Mouse (Mus musculus) thymus, postnatal 14 days (tissue): ENCODE results near the gene Gm9112.
"Not testable (repeated sequence)": the region's sequence is repeated elsewhere in the genome, so short reads cannot be mapped to it uniquely, and the experiment has no call there.

Experiments
- DNase-seq: peaks from one replicate; pipeline ENCODE4 v3.0.0; 2021

Gm9112 gene

GRCm38 (mm10) chrX:102707535-102707934, at the start of gene Gm9112, which contains the start of gene Dmrtc1b:
Gene Gm9112, minus strand, starts transcription at chrX:102707635.
Gene Dmrtc1b, plus strand, starts transcription at chrX:102707865.
- DNase-seq = not testable (repeated sequence)

GRCm38 (mm10) chrX:102724226-102724625, 16.8 kb upstream of the Gm9112 start:
- DNase-seq = not testable (repeated sequence)

DNA sequence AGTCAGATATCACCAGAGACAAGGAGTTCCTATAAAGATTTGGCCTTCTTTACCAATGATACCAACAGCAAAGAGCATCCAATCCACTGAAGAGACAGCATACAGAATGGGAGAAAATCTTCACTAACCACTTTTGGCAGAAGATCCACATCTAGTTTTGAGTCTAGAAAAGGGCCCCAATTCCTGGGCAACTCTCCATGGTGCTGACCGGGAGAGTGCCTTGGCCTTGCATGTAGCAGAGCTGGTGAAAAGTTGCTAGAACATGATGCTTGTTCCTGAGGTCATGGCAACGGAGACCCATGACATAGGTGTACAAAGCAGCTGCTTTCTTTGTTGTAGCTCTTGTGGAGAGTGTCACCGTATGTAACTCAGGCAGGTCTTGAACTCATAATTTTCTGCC, 6.8 kb downstream of the Gm9112 start:
- not testable (repeated sequence) for DNase-seq

- peak; percentile 3 for DNase-seq
Observed at GRCm38 (mm10) chrX:102689252-102689651, 18.2 kb downstream of the Gm9112 start.

GRCm38 (mm10) chrX:102686872-102687271, 20.6 kb downstream of the Gm9112 start, which contains the start of gene Gm3880:
Gene Gm3880, minus strand, starts transcription at chrX:102686972.
- not testable (repeated sequence) for DNase-seq

DNA sequence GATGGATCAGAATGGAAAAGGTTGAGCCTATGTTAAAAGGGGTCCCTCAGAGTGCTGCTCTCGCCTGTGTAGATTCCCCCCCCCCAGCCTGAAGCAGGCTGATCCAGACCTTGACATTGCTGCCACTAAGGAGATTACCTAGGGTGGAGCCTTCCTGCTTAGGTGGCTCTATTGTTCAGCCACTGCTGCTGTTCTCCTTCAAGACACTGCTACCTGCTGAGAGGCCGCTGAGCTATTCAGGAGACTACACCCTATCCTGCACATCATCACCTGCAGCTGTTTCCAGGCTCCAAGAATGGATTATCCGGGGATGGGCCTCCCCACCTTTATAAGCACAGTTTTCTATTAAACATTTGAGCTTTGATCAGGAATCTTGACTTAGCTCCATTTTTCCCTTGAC, 22.7 kb downstream of the Gm9112 start:
- not testable (repeated sequence) for DNase-seq

GRCm38 (mm10) chrX:102666641-102667040, 40.8 kb downstream of the Gm9112 start:
- DNase-seq = no peak

- no peak for DNase-seq
Observed at GRCm38 (mm10) chrX:102660712-102661111, 46.7 kb downstream of the Gm9112 start.
